Mouse (Mus musculus): Measurements from ENCODE around the gene Grsf1.

Grsf1 gene

GRCm38 (mm10) chr5:88687996-88688406, 12.0 kb upstream of the Grsf1 start:
- no peak for DNase-seq

- DNase-seq = no peak
Observed at GRCm38 (mm10) chr5:88685745-88686299, 9.9 kb upstream of the Grsf1 start.

- DNase-seq = no peak
Observed at GRCm38 (mm10) chr5:88685306-88685705, 9.3 kb upstream of the Grsf1 start.

GRCm38 (mm10) chr5:88684226-88684625, 8.3 kb upstream of the Grsf1 start:
- no peak for DNase-seq

GRCm38 (mm10) chr5:88683706-88684105, 7.7 kb upstream of the Grsf1 start:
- no peak for DNase-seq

GRCm38 (mm10) chr5:88680567-88680966, 4.6 kb upstream of the Grsf1 start:
- DNase-seq = no peak

GRCm38 (mm10) chr5:88679341-88679740, 3.4 kb upstream of the Grsf1 start:
- no peak for DNase-seq

GRCm38 (mm10) chr5:88678929-88679328, 3.0 kb upstream of the Grsf1 start:
- no peak for DNase-seq

GRCm38 (mm10) chr5:88674703-88675442, 1.1 kb downstream of the Grsf1 start:
- DNase-seq = peak; percentile 62

- DNase-seq = no peak
Observed at GRCm38 (mm10) chr5:88663875-88664274, 12.1 kb downstream of the Grsf1 start.

- no peak for DNase-seq
Observed at GRCm38 (mm10) chr5:88663151-88663550, 12.8 kb downstream of the Grsf1 start.

- DNase-seq = no peak
Observed at GRCm38 (mm10) chr5:88657868-88658267, 18.1 kb downstream of the Grsf1 start.

- no peak for DNase-seq
Observed at GRCm38 (mm10) chr5:88652589-88652988, 23.4 kb downstream of the Grsf1 start.

- no peak for DNase-seq
Observed at GRCm38 (mm10) chr5:88649250-88650173, 26.5 kb downstream of the Grsf1 start.

- DNase-seq = no peak
Observed at GRCm38 (mm10) chr5:88645405-88645804, 30.6 kb downstream of the Grsf1 start.

GRCm38 (mm10) chr5:88644901-88645300, 31.1 kb downstream of the Grsf1 start:
- no peak for DNase-seq

GRCm38 (mm10) chr5:88643491-88643890, 32.5 kb downstream of the Grsf1 start:
- DNase-seq = no peak

GRCm38 (mm10) chr5:88642786-88643185, 33.2 kb downstream of the Grsf1 start:
- no peak for DNase-seq

- no peak for DNase-seq
Observed at GRCm38 (mm10) chr5:88634076-88634475, 41.9 kb downstream of the Grsf1 start.

- no peak for DNase-seq
Observed at GRCm38 (mm10) chr5:88632463-88632862, 43.5 kb downstream of the Grsf1 start.

GRCm38 (mm10) chr5:88631545-88631944, 44.4 kb downstream of the Grsf1 start:
- no peak for DNase-seq

- no peak for DNase-seq
Observed at GRCm38 (mm10) chr5:88630883-88631282, 45.1 kb downstream of the Grsf1 start.

GRCm38 (mm10) chr5:88629987-88630386, 46.0 kb downstream of the Grsf1 start:
- no peak for DNase-seq

GRCm38 (mm10) chr5:88629125-88629524, 46.8 kb downstream of the Grsf1 start:
- peak; percentile 4 for DNase-seq

Data from embryo, embryonic 11 days (tissue).